Mouse (Mus musculus): ENCODE data around the gene Exoc4.
A peak's percentile ranks its signal among the peaks of the same experiment; 100 is the strongest.

Exoc4 gene

GRCm38 (mm10) chr6:33608469-33608868 lies 359.6 kb downstream of the Exoc4 start:
- no peak for ATAC-seq (ENCODE audit: insufficient number of reproducible peaks, low FRiP score, low TSS enrichment)

GRCm38 (mm10) chr6:33613978-33614377 lies 365.1 kb downstream of the Exoc4 start:
- no peak for ATAC-seq (ENCODE audit: insufficient number of reproducible peaks, low FRiP score, low TSS enrichment)

GRCm38 (mm10) chr6:33618590-33618989 lies 369.7 kb downstream of the Exoc4 start:
- ATAC-seq (ENCODE audit: insufficient number of reproducible peaks, low FRiP score, low TSS enrichment): no peak

GRCm38 (mm10) chr6:33620701-33621100 lies 371.8 kb downstream of the Exoc4 start:
- ATAC-seq (ENCODE audit: insufficient number of reproducible peaks, low FRiP score, low TSS enrichment): no peak

GRCm38 (mm10) chr6:33625931-33626330 lies 377.0 kb downstream of the Exoc4 start:
- ATAC-seq (ENCODE audit: insufficient number of reproducible peaks, low FRiP score, low TSS enrichment): no peak

GRCm38 (mm10) chr6:33631133-33631532 lies 382.2 kb downstream of the Exoc4 start:
- ATAC-seq (ENCODE audit: insufficient number of reproducible peaks, low FRiP score, low TSS enrichment): no peak

GRCm38 (mm10) chr6:33637192-33637591 lies 388.3 kb downstream of the Exoc4 start:
- ATAC-seq (ENCODE audit: insufficient number of reproducible peaks, low FRiP score, low TSS enrichment): no peak

- ATAC-seq (ENCODE audit: insufficient number of reproducible peaks, low FRiP score, low TSS enrichment): peak; percentile 64
Measured at GRCm38 (mm10) chr6:33681778-33682640, 433.1 kb downstream of the Exoc4 start.

GRCm38 (mm10) chr6:33683533-33683932 lies 434.6 kb downstream of the Exoc4 start:
- ATAC-seq (ENCODE audit: insufficient number of reproducible peaks, low FRiP score, low TSS enrichment): no peak

GRCm38 (mm10) chr6:33685321-33685720 lies 436.4 kb downstream of the Exoc4 start:
- ATAC-seq (ENCODE audit: insufficient number of reproducible peaks, low FRiP score, low TSS enrichment): no peak

GRCm38 (mm10) chr6:33690601-33691000 lies 441.7 kb downstream of the Exoc4 start:
- no peak for ATAC-seq (ENCODE audit: insufficient number of reproducible peaks, low FRiP score, low TSS enrichment)

- ATAC-seq (ENCODE audit: insufficient number of reproducible peaks, low FRiP score, low TSS enrichment): no peak
Measured at GRCm38 (mm10) chr6:33696976-33697375, 448.1 kb downstream of the Exoc4 start.

GRCm38 (mm10) chr6:33708907-33709306 lies 460.0 kb downstream of the Exoc4 start:
- no peak for ATAC-seq (ENCODE audit: insufficient number of reproducible peaks, low FRiP score, low TSS enrichment)

- ATAC-seq (ENCODE audit: insufficient number of reproducible peaks, low FRiP score, low TSS enrichment): no peak
Measured at GRCm38 (mm10) chr6:33709340-33709739, 460.5 kb downstream of the Exoc4 start.

GRCm38 (mm10) chr6:33711742-33712141 lies 462.9 kb downstream of the Exoc4 start:
- no peak for ATAC-seq (ENCODE audit: insufficient number of reproducible peaks, low FRiP score, low TSS enrichment)

- no peak for ATAC-seq (ENCODE audit: insufficient number of reproducible peaks, low FRiP score, low TSS enrichment)
Measured at GRCm38 (mm10) chr6:33712540-33713118, 463.7 kb downstream of the Exoc4 start.

- no peak for ATAC-seq (ENCODE audit: insufficient number of reproducible peaks, low FRiP score, low TSS enrichment)
Measured at GRCm38 (mm10) chr6:33716254-33716965, 467.5 kb downstream of the Exoc4 start.

- no peak for ATAC-seq (ENCODE audit: insufficient number of reproducible peaks, low FRiP score, low TSS enrichment)
Measured at GRCm38 (mm10) chr6:33721166-33721565, 472.3 kb downstream of the Exoc4 start.

GRCm38 (mm10) chr6:33722811-33723210 lies 473.9 kb downstream of the Exoc4 start:
- ATAC-seq (ENCODE audit: insufficient number of reproducible peaks, low FRiP score, low TSS enrichment): no peak

GRCm38 (mm10) chr6:33724596-33724995 lies 475.7 kb downstream of the Exoc4 start:
- ATAC-seq (ENCODE audit: insufficient number of reproducible peaks, low FRiP score, low TSS enrichment): no peak

GRCm38 (mm10) chr6:33727271-33727670 lies 478.4 kb downstream of the Exoc4 start:
- no peak for ATAC-seq (ENCODE audit: insufficient number of reproducible peaks, low FRiP score, low TSS enrichment)
